Mouse (Mus musculus): Measurements from ENCODE around the gene Defb6.

Defb6 gene

DNA sequence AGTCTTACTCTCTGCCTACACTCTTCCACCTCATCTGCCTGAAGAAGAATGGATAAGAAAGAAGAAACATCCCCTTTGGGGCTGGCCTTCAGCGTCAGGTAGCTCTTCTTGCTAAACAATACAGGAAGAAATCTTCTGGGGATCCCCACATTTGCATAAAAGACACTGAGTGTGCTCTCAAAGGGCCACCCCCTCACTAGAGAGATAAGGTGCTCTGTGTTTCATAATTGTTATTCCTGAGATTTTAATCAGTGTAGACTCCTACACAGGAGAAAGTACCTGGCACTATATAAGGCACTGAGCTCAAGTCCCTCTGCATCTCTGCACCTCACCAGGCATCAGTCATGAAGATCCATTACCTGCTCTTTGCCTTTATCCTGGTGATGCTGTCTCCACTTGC, at the start of gene Defb6:
TSS of gene Defb6 (plus strand) at position 318 of the 400 bp plus-strand sequence.
- DNase-seq (ENCODE audit: low spot score) = no peak

DNA sequence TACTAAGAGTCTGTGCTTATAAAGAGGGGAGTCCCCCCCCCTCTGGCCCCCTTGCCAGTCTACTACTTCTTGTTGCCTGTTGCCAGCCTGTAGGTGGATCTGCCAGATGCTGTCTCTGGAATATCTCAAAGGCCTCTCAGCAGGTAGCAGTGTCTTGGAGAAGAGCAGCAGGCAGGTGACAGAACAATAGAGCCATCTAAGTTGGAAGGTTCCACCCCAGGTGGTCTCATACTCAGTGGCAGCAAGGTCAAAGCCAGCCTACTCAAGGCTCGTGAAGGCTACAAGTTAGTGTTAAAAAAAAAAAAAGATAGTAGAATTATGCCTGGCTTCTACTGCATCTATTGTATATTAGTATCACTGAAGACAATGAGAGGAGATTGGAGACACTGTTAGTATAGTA, 12.8 kb downstream of the Defb6 start:
- no peak for DNase-seq (ENCODE audit: low spot score)

DNA sequence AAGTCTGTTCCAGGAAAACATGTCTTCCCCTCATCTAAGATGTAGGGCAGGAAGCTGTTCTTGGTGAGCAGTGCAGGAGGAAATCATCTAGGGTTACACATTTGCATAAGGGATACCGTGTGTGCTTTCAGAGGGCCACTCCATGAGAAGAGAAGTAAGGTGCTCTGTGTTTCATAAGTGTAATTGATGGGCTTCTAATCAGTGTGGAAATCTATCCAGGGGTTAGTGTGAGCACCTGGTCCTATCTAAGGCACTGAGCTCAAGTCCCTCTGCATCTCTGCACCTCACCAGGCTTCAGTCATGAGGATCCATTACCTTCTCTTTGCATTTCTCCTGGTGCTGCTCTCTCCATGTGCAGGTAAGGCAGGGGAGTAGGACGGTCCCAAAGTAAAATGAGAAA, 14.3 kb downstream of the Defb6 start, which contains the start of gene Defb46:
TSS of gene Defb46 (plus strand) at position 301 of the 400 bp plus-strand sequence.
- DNase-seq (ENCODE audit: low spot score) = no peak

DNA sequence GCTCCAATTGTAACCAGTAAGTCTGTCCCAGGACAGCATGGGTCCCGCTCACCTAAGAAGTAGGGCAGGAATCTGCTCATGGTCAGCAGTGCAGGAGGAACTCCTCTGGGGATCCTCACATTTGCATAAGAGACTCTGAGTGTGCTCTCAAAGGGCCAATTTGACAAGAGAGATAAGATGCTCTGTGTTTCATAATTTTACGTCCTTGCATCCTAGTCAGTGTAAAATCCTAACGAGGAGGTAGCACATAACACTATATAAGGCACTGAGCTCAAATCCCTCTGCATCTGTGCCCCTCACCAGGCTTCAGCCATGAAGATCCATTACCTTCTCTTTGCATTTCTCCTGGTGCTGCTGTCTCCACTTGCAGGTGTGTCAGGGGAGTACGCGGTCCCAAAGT, 22.0 kb downstream of the Defb6 start, which contains the start of gene Defb5:
TSS of gene Defb5 (plus strand) at position 301 of the 400 bp plus-strand sequence.
- no peak for DNase-seq (ENCODE audit: low spot score)

DNA sequence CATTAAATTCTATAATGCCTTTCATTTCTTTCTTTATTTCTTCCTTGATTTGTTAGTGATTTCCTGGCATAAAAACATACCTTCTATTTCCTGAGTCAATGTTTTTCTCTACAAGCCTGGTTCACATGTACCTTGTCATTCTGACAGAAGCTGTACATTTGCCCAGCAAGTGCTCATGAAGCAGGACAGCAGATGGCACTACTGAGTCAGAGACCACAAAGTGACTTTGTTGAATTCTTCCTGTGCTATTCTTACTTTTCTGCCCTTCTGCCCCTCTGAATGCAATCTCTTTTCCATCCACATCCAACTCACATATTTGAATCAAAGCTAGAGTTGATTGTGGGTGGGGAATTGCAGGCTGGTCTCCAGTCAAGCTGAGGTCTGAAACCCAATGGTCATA, 32.9 kb downstream of the Defb6 start:
- DNase-seq (ENCODE audit: low spot score) = no peak

DNA sequence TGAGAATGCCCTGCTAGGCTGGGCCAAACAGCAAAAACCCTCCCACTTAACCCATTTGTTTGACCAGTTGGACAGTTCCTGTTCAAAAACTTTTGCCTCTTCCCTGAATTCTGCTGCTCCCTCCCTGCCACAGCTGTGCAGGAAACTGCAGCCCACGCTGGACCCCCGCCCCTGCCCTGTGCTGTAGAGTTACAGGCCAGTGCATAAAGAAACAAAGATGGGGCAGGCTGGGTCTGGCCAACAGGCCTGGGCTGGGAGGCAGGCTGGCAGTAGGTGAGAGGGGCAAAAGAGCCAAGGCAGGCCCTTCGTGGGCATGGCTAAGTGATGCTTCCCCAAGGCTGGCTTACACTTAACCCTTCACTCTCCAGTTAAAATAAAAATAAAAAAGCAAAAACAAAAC, 34.4 kb downstream of the Defb6 start:
- no peak for DNase-seq (ENCODE audit: low spot score)

All from urinary bladder, postnatal 10 days (tissue).